Mouse (Mus musculus) MEL (cell line): ENCODE measurements around the gene Stra6l. TPM values are rescaled to one million over a fixed set of nuclear protein-coding genes. Genes with fewer than 3 reads are reported as not detected.

Source experiments
- DNase-seq: peaks from one replicate; pipeline ENCODE4 v3.0.0; 2011; ENCODE audit warnings: low read depth, low spot score
- H3K27ac ChIP-seq: 2 replicates; pipeline ENCODE4 v1.5.1; 2012; ENCODE audit warnings: low read depth, mild to moderate bottlenecking, control low read depth, low read length, moderate library complexity; ENCODE audit not compliant: control insufficient read depth
- H3K27me3 ChIP-seq, 2 experiments: fragments of 150-350 bp in 1 of 2; sonication (generic) in 1 of 2; 2 replicates each; pipeline ENCODE4 v1.6.1; 2012; ENCODE audit warnings: low read length in 2 of 2, mild to moderate bottlenecking in 2 of 2, improper control_type of control experiment in 1 of 2, moderate library complexity in 1 of 2; ENCODE audit not compliant: insufficient read depth in 2 of 2, control insufficient read depth in 1 of 2
- H3K36me3 ChIP-seq, 2 experiments: 2 replicates each; pipeline ENCODE4 v1.6.1; 2012 to 2014; ENCODE audit warnings: low read length in 2 of 2, improper control_type of control experiment in 1 of 2, inconsistent platforms in 1 of 2, mild to moderate bottlenecking in 1 of 2; ENCODE audit not compliant: insufficient read depth in 2 of 2, control insufficient read depth in 1 of 2
- H3K4me1 ChIP-seq, 2 experiments: fragments of 150-350 bp in 1 of 2; sonication (generic) in 1 of 2; 2 replicates each; pipeline ENCODE4 v1.6.1; 2012; ENCODE audit warnings: low read length in 2 of 2, improper control_type of control experiment in 1 of 2, mild to moderate bottlenecking in 1 of 2; ENCODE audit not compliant: insufficient read depth in 2 of 2, control insufficient read depth in 1 of 2
- H3K4me3 ChIP-seq, 2 experiments: fragments of 150-350 bp in 1 of 2; sonication (generic) in 1 of 2; 2 replicates each; pipeline ENCODE4 v1.5.1; 2012; ENCODE audit warnings: low read depth in 2 of 2, low read length in 2 of 2, mild to moderate bottlenecking in 2 of 2, moderate library complexity in 2 of 2, control low read depth in 1 of 2, improper control_type of control experiment in 1 of 2; ENCODE audit not compliant: control insufficient read depth in 1 of 2, insufficient read depth in 1 of 2
- H3K79me2 ChIP-seq: 2 replicates; pipeline ENCODE4 v1.6.1; 2012; ENCODE audit warnings: mild to moderate bottlenecking, low read length, moderate library complexity; ENCODE audit not compliant: control insufficient read depth, poor library complexity, insufficient read depth
- H3K9ac ChIP-seq: 2 replicates; pipeline ENCODE4 v1.6.1; 2012; ENCODE audit warnings: low read depth, mild to moderate bottlenecking, control low read depth, low read length, moderate library complexity; ENCODE audit not compliant: control insufficient read depth, poor library complexity, severe bottlenecking
- H3K9me3 ChIP-seq: fragments of 150-350 bp; sonication (generic); replicated peaks from 2 replicates; pipeline ENCODE4 v1.6.1; 2012; ENCODE audit warnings: mild to moderate bottlenecking, low read length, improper control_type of control experiment, moderate library complexity; ENCODE audit not compliant: insufficient read depth
- BHLHE40 ChIP-seq: IDR thresholded peaks from 2 replicates; pipeline ENCODE4 v1.6.1; 2012; ENCODE audit warnings: low read depth, mild to moderate bottlenecking, inconsistent platforms, low read length, improper control_type of control experiment, borderline replicate concordance
- CHD1 ChIP-seq: IDR thresholded peaks from 2 replicates; pipeline ENCODE4 v1.6.1; 2012; ENCODE audit warnings: low read depth, mild to moderate bottlenecking, inconsistent platforms, low read length, improper control_type of control experiment
- CHD2 ChIP-seq: IDR thresholded peaks from 2 replicates; pipeline ENCODE4 v1.6.1; 2011; ENCODE audit warnings: low read length, improper control_type of control experiment
- CTCF ChIP-seq, 3 experiments: IDR thresholded peaks in 2 of 3; conservative IDR thresholded peaks in 1 of 3; 2 replicates each; pipeline ENCODE4 v1.5.1; 2011 to 2012; ENCODE audit warnings: low read length in 3 of 3, low read depth in 2 of 3, mild to moderate bottlenecking in 2 of 3, improper control_type of control experiment in 1 of 3, inconsistent platforms in 1 of 3, mixed read lengths in 1 of 3, moderate library complexity in 1 of 3; ENCODE audit not compliant: control insufficient read depth in 1 of 3, insufficient read depth in 1 of 3, poor library complexity in 1 of 3, severe bottlenecking in 1 of 3
- E2F4 ChIP-seq: IDR thresholded peaks from 2 replicates; pipeline ENCODE4 v1.6.1; 2011; ENCODE audit warnings: low read depth, low read length, improper control_type of control experiment, borderline replicate concordance
- ELF1 ChIP-seq: IDR thresholded peaks from 2 replicates; pipeline ENCODE4 v1.6.1; 2014; ENCODE audit warnings: low read depth, mild to moderate bottlenecking, inconsistent platforms, low read length, improper control_type of control experiment, moderate library complexity
- EP300 ChIP-seq, 2 experiments: IDR thresholded peaks; 2 replicates each; pipeline ENCODE4 v1.6.1; 2011; ENCODE audit warnings: improper control_type of control experiment in 2 of 2, low read length in 2 of 2, low read depth in 1 of 2, mild to moderate bottlenecking in 1 of 2
- ETS1 ChIP-seq: IDR thresholded peaks from 2 replicates; pipeline ENCODE4 v1.6.1; 2012; ENCODE audit warnings: low read depth, mild to moderate bottlenecking, inconsistent platforms, low read length, improper control_type of control experiment, moderate library complexity
- HCFC1 ChIP-seq: IDR thresholded peaks from 2 replicates; pipeline ENCODE4 v1.6.1; 2012; ENCODE audit warnings: low read depth, mild to moderate bottlenecking, inconsistent platforms, low read length, improper control_type of control experiment, moderate library complexity
- MAX ChIP-seq: IDR thresholded peaks from 2 replicates; pipeline ENCODE4 v1.6.1; 2011; ENCODE audit warnings: low read length, improper control_type of control experiment
- MAZ ChIP-seq: IDR thresholded peaks from 2 replicates; pipeline ENCODE4 v1.6.1; 2012; ENCODE audit warnings: low read depth, mild to moderate bottlenecking, inconsistent platforms, low read length, improper control_type of control experiment
- MYC ChIP-seq: IDR thresholded peaks from 2 replicates; pipeline ENCODE4 v1.6.1; 2011; ENCODE audit warnings: low read depth, mild to moderate bottlenecking, low read length, improper control_type of control experiment, moderate library complexity
- NRF1 ChIP-seq: IDR thresholded peaks from 2 replicates; pipeline ENCODE4 v1.6.1; 2014; ENCODE audit warnings: low read depth, mild to moderate bottlenecking, inconsistent platforms, low read length, improper control_type of control experiment, moderate library complexity; ENCODE audit not compliant: poor library complexity, insufficient read depth, severe bottlenecking
- POLR2A ChIP-seq, 2 experiments: IDR thresholded peaks; 2 replicates each; pipeline ENCODE4 v1.6.1; 2011 to 2012; ENCODE audit warnings: low read length in 2 of 2, mild to moderate bottlenecking in 2 of 2, control low read depth in 1 of 2, improper control_type of control experiment in 1 of 2, low read depth in 1 of 2, moderate library complexity in 1 of 2; ENCODE audit not compliant: control insufficient read depth in 1 of 2, insufficient read depth in 1 of 2, poor library complexity in 1 of 2
- POLR2AphosphoS2 ChIP-seq: IDR thresholded peaks from 2 replicates; pipeline ENCODE4 v1.6.1; 2011; ENCODE audit warnings: low read length, improper control_type of control experiment
- POLR2AphosphoS5 ChIP-seq: IDR thresholded peaks from 2 replicates; pipeline ENCODE4 v1.6.1; 2012; ENCODE audit warnings: low read depth, borderline replicate concordance, mild to moderate bottlenecking, inconsistent platforms, low read length, moderate library complexity, mixed read lengths
- RAD21 ChIP-seq: IDR thresholded peaks from 2 replicates; pipeline ENCODE4 v1.6.1; 2011; ENCODE audit warnings: mild to moderate bottlenecking, low read depth, low read length, improper control_type of control experiment
- RCOR1 ChIP-seq: IDR thresholded peaks from 2 replicates; pipeline ENCODE4 v1.6.1; 2012; ENCODE audit warnings: low read depth, mild to moderate bottlenecking, inconsistent platforms, low read length, improper control_type of control experiment
- SIN3A ChIP-seq: IDR thresholded peaks from 2 replicates; pipeline ENCODE4 v1.6.1; 2012; ENCODE audit warnings: low read length, improper control_type of control experiment, inconsistent platforms
- SMC3 ChIP-seq: IDR thresholded peaks from 2 replicates; pipeline ENCODE4 v1.6.1; 2011; ENCODE audit warnings: low read depth, low read length, improper control_type of control experiment
- TAL1 ChIP-seq: IDR thresholded peaks from 2 replicates; pipeline ENCODE4 v1.6.1; 2012; ENCODE audit warnings: mild to moderate bottlenecking, inconsistent platforms, low read length, moderate library complexity, mixed read lengths
- TBP ChIP-seq: IDR thresholded peaks from 2 replicates; pipeline ENCODE4 v1.8.0; 2011; ENCODE audit warnings: low read depth, low read length, improper control_type of control experiment
- TCF12 ChIP-seq: IDR thresholded peaks from 2 replicates; pipeline ENCODE4 v1.6.1; 2014; ENCODE audit warnings: low read depth, mild to moderate bottlenecking, inconsistent platforms, low read length, improper control_type of control experiment, moderate library complexity
- USF2 ChIP-seq, 2 experiments: IDR thresholded peaks; 2 replicates each; pipeline ENCODE4 v1.6.1; 2011 to 2012; ENCODE audit warnings: improper control_type of control experiment in 2 of 2, low read length in 2 of 2, borderline replicate concordance in 1 of 2, inconsistent platforms in 1 of 2, low read depth in 1 of 2, mild to moderate bottlenecking in 1 of 2; ENCODE audit not compliant: insufficient read depth in 1 of 2
- ZC3H11A ChIP-seq: IDR thresholded peaks from 2 replicates; pipeline ENCODE4 v1.6.1; 2012; ENCODE audit warnings: low read depth, mild to moderate bottlenecking, inconsistent platforms, low read length, improper control_type of control experiment
- ZKSCAN1 ChIP-seq: IDR thresholded peaks from 2 replicates; pipeline ENCODE4 v1.6.1; 2012; ENCODE audit warnings: low read depth, mild to moderate bottlenecking, inconsistent platforms, low read length, improper control_type of control experiment, moderate library complexity
- ZMIZ1 ChIP-seq: IDR thresholded peaks from 2 replicates; pipeline ENCODE4 v1.6.1; 2012; ENCODE audit warnings: low read depth, mild to moderate bottlenecking, inconsistent platforms, low read length, improper control_type of control experiment, moderate library complexity
- ZNF384 ChIP-seq: IDR thresholded peaks from 2 replicates; pipeline ENCODE4 v1.6.1; 2012; ENCODE audit warnings: low read depth, mild to moderate bottlenecking, inconsistent platforms, low read length, improper control_type of control experiment
- polyA plus RNA-seq, 2 experiments: library from polyadenylated mRNA; stranded (reverse) in 1 of 2; unstranded in 1 of 2; fragments of >175 nt in 1 of 2; fragments of >200 nt in 1 of 2; gene quantifications; 2 replicates each; pipeline versions ENCODE4 v1.2.1 to v1.2.4; 2012; ENCODE audit warnings: low replicate concordance in 2 of 2, low read depth in 1 of 2; ENCODE audit not compliant: insufficient read length in 2 of 2, insufficient read depth in 1 of 2, missing spikeins in 1 of 2
- total RNA-seq: library from RNA; depleted of rRNA; stranded (reverse); fragments of 300-350 nt; gene quantifications from 2 replicates; pipeline ENCODE4 v1.2.3, GENCODE M21; 2012

Gene Stra6l
- total and polyA plus RNA-seq, 3 experiments, result not detected

DNA sequence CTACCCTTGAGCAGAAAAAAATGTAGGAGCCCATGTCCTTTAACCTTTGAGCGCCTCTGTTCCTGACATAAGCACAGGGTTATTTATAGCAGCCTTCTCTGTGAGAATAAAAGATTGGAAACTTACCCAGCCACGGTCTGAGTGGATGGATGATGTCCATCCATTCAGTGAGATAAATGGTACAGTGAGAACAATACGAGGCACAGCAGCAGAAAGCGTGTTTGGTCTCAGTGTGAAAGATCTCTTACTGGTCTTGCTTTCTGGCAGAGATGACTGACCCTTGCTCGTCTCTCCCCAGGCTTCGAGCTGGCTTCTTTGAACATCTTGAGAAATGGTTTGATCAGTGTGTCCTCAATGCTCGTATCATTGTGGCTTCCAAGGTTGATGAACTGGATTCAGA, 68.6 kb downstream of the Stra6l start:
- H3K4me1 ChIP-seq, result no peaks in the 10 kb centered on the region
- TF ChIP-seq RAD21 (no peak), CHD2 (no peak), ZMIZ1 (no peak), POLR2AphosphoS2 (no peak), TAL1 (no peak), RCOR1 (no peak), USF2 (IDR thresholded peaks at IDR 0.05; ENCODE audit: borderline replicate concordance in 1 of 2, insufficient read depth in 1 of 2, low read depth in 1 of 2, low read length in 2 of 2) (no peak), POLR2A (IDR thresholded peaks at IDR 0.05; ENCODE audit: control insufficient read depth in 1 of 2, insufficient read depth in 1 of 2, low read depth in 1 of 2, low read length in 2 of 2, poor library complexity in 1 of 2) (no peak), TBP (no peak), TCF12 (no peak), MAZ (no peak), ELF1 (no peak), POLR2AphosphoS5 (no peak), HCFC1 (no peak), SIN3A (no peak), BHLHE40 (no peak), ZC3H11A (no peak)
- TF ChIP-seq, all 39 proteins: peak for 0
- Histone ChIP-seq H3K79me2 (no peaks in the 10 kb centered on the region), H3K9me3 (no peaks in the 10 kb centered on the region), H3K9ac (no peak overlapping the region), H3K27ac (no peak overlapping the region), H3K4me3 (no peak overlapping the region), H3K36me3 (no peaks in the 10 kb centered on the region), H3K27me3 (peaks cover 4 to 13% of the 10 kb centered on the region in 2 experiments; a peak in 3 of 4 replicates)
- DNase-seq, result no peak

DNA sequence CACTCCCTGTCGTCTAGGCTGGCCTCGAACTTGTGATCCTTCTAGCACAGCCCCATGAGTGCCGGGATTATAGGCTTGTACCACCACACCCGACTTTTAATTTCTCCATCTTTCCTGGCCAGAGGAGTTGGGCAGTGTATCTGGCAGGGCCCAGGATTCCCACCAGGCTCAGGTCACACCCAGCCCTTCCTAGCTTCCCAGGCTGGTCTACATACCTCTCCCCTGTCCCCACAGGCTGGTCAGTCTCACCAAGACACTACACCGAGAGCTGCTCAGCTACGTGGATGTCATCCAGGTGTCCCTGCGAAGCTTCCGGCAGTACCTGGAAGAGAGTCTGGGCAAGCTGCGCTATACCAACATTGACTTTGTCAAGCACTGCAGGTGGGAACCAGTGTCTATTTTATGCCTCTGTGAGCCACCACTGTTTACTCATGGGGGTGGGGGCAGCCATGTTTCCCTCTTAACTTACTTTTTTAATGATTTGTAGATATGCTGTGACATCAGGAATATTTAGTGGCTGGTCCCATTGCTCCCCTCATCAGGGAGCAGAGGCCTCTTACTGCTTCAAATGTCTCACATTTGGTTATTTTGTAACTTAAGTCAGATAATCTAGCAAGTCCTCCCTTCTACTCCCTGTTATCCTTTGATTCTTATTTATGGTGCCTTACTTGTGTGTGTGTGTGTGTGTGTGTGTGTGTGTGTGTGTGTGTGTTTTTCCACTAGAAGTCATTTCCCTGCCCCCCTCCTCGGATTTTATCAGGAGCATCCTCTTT, 73.4 kb downstream of the Stra6l start:
- DNase-seq, result no peak
- Histone ChIP-seq H3K9me3 (no peaks in the 10 kb centered on the region), H3K9ac (no peak overlapping the region), H3K79me2 (no peaks in the 10 kb centered on the region), H3K27ac (no peak overlapping the region), H3K4me3 (no peak overlapping the region), H3K36me3 (no peaks in the 10 kb centered on the region), H3K27me3 (peaks cover 0 to 8% of the 10 kb centered on the region in 2 experiments; a peak in 3 of 4 replicates), H3K4me1 (no peaks in the 10 kb centered on the region)
- no peak for TF ChIP-seq CHD2
- TF ChIP-seq MYC, result no peak
- TF ChIP-seq POLR2AphosphoS5, result no peak
- TF ChIP-seq MAX, result no peak
- no peak for TF ChIP-seq CHD1
- TF ChIP-seq POLR2A (IDR thresholded peaks at IDR 0.05; ENCODE audit: control insufficient read depth in 1 of 2, insufficient read depth in 1 of 2, low read depth in 1 of 2, low read length in 2 of 2, poor library complexity in 1 of 2), result no peak
- TF ChIP-seq EP300 (IDR thresholded peaks at IDR 0.05; ENCODE audit: low read depth in 1 of 2, low read length in 2 of 2), result no peak
- no peak for TF ChIP-seq ZC3H11A
- no peak for TF ChIP-seq NRF1
- TF ChIP-seq SIN3A, result no peak
- TF ChIP-seq BHLHE40, result no peak
- no peak for TF ChIP-seq ZMIZ1
- no peak for TF ChIP-seq ETS1
- no peak for TF ChIP-seq TAL1
- no peak for TF ChIP-seq E2F4
- no peak for TF ChIP-seq CTCF (IDR thresholded peaks at IDR 0.05 in 2 of 3, conservative IDR thresholded peaks at IDR 0.05 in 1 of 3; ENCODE audit: control insufficient read depth in 1 of 3, insufficient read depth in 1 of 3, low read depth in 2 of 3, low read length in 3 of 3, poor library complexity in 1 of 3, severe bottlenecking in 1 of 3)
- TF ChIP-seq SMC3, result no peak
- no peak for TF ChIP-seq ZNF384
- TF ChIP-seq ZKSCAN1, result no peak
- TF ChIP-seq USF2 (IDR thresholded peaks at IDR 0.05; ENCODE audit: borderline replicate concordance in 1 of 2, insufficient read depth in 1 of 2, low read depth in 1 of 2, low read length in 2 of 2), result no peak
